Mouse (Mus musculus) embryonic facial prominence, embryonic 11.5 days (tissue): Measurements from ENCODE around the gene Iqcg. TPM values are rescaled to one million over a fixed set of nuclear protein-coding genes. Genes with fewer than 3 reads are reported as not detected.

Source experiments
- ATAC-seq: fragments of 200-750 bp; cut with Nextera tagmentation; replicated peaks from 2 replicates; pipeline ENCODE4 v1.8.0; 2017; ENCODE audit warnings: low read depth; ENCODE audit not compliant: insufficient number of reproducible peaks, low FRiP score, low TSS enrichment
- DNase-seq: peaks from one replicate; pipeline ENCODE4 v3.0.0-alpha.2; 2015; ENCODE audit warnings: low spot score
- H3K27ac ChIP-seq: fragments of 300-500 bp; sonication (generic); replicated peaks from 2 replicates; pipeline ENCODE4 v1.5.1; 2014; ENCODE audit warnings: mild to moderate bottlenecking, low read depth, low read length, control low read depth
- H3K27me3 ChIP-seq: fragments of 300-500 bp; sonication (generic); 2 replicates; pipeline ENCODE4 v1.6.1; 2014; ENCODE audit warnings: mild to moderate bottlenecking, low read length, moderate library complexity, mixed read lengths; ENCODE audit not compliant: control insufficient read depth, insufficient read depth
- H3K36me3 ChIP-seq: fragments of 300-500 bp; sonication (generic); replicated peaks from 2 replicates; pipeline ENCODE4 v1.6.1; 2014; ENCODE audit warnings: low read depth, mild to moderate bottlenecking, low read length, moderate library complexity, mixed read lengths; ENCODE audit not compliant: control insufficient read depth, insufficient read depth
- H3K4me1 ChIP-seq: fragments of 300-500 bp; sonication (generic); 2 replicates; pipeline ENCODE4 v1.6.1; 2014; ENCODE audit warnings: low read length, mixed read lengths; ENCODE audit not compliant: control insufficient read depth, insufficient read depth
- H3K4me2 ChIP-seq: fragments of 300-500 bp; sonication (generic); 2 replicates; pipeline ENCODE4 v1.6.1; 2014; ENCODE audit warnings: low read depth, mild to moderate bottlenecking, control low read depth, low read length, moderate library complexity
- H3K4me3 ChIP-seq: fragments of 300-500 bp; sonication (generic); 2 replicates; pipeline ENCODE4 v1.5.1; 2014; ENCODE audit warnings: low read depth, low read length, control low read depth
- H3K9ac ChIP-seq: fragments of 300-500 bp; sonication (generic); replicated peaks from 2 replicates; pipeline ENCODE4 v1.6.1; 2014; ENCODE audit warnings: mild to moderate bottlenecking, control low read depth, low read length
- H3K9me3 ChIP-seq: fragments of 300-500 bp; sonication (generic); replicated peaks from 2 replicates; pipeline ENCODE4 v1.6.1; 2016; ENCODE audit warnings: mild to moderate bottlenecking, low read length, inconsistent platforms, mixed read lengths; ENCODE audit not compliant: control insufficient read depth
- WGBS: fragments of 180-500 bp; shearing (Covaris S2); extraction: QIAGEN DNeasy Blood & Tissue Kit; methylation state at CpG from one replicate; pipeline ENCODE4 v1.1.7; 2014; 5-methylcytosine and 5-hydroxymethylcytosine counted together
- microRNA counts: library from miRNA; unstranded; fragments of <30 nt; microRNA quantifications from one replicate; lab custom pipeline; 2016
- microRNA-seq: library from miRNA; unstranded; fragments of <30 nt; microRNA quantifications from one replicate; pipeline ENCODE4, GENCODE M21; 2016; ENCODE audit warnings: borderline number of aligned reads
- polyA plus RNA-seq: library from polyadenylated mRNA; unstranded; fragments of >200 nt; fragmentation: Nextera tagmentation; extraction: Ambion mirVana; gene quantifications from 2 replicates; pipeline ENCODE4 v1.2.1, GENCODE M21; 2014

Gene Iqcg
- polyA plus RNA-seq, 1 experiment from 2014 or later = 3.8 TPM

DNA sequence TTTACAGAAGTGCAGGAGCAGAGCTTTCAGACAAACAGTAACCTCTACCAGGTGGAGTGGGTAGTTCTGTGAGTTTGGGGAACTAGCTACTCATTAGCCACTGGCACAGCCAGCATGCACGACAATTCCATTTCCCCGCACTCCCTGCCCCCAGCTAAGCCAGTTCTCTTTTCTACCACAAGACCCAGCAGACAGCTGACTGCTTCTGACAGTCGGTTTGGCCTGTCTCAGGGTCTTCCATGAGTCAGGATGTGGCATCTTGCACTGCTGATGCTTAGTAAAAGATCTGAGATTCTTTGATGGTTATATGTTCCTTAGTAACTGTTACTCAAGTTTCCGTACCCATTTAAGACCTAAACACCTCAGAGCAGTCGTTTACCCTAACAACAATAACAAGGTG is 83.5 kb downstream of the Iqcg start:
- H3K4me2 ChIP-seq = no peak overlapping the region
- ATAC-seq (no peak), DNase-seq (no peak)
- no peak overlapping the region for H3K27ac ChIP-seq
- H3K9ac ChIP-seq = no peak overlapping the region
- no peaks in the 10 kb centered on the region for H3K4me1 ChIP-seq
- no peak overlapping the region for H3K4me3 ChIP-seq
- H3K36me3 ChIP-seq = no peaks in the 10 kb centered on the region
- no peaks in the 10 kb centered on the region for H3K27me3 ChIP-seq
- no peaks in the 10 kb centered on the region for H3K9me3 ChIP-seq
- 82% methylated on average over 5 of the region's 5 CpGs for WGBS

MicroRNAs encoded within 50 kb of the gene (microRNA counts, 519-probe panel; counts per million panel counts)
- not detected for microRNA mmu-miR-1947 (lab: Ali Mortazavi, UCI)

Small RNAs within 50 kb of the gene (microRNA-seq; reads per million reads assigned to microRNA genes)
- gene Gm22231 (not detected), gene Mir1947 (8.0 reads per million, percentile 9 among the genes with 10 or more reads in this experiment)

Other genes starting within 250 kb of the Iqcg start
- gene Smbd1, start 245.7 kb downstream of the Iqcg start, polyA plus RNA-seq = not detected in 2 replicates
- 147 and 156 TPM in 2 replicates for gene Fyttd1, start 178.7 kb downstream of the Iqcg start, polyA plus RNA-seq
- gene Rubcn, start 178.5 kb downstream of the Iqcg start, polyA plus RNA-seq = 10.5 and 12.7 TPM in 2 replicates
- 31.7 and 32.2 TPM in 2 replicates for gene Lrch3, start 142.1 kb downstream of the Iqcg start, polyA plus RNA-seq
- 929 and 931 TPM in 2 replicates for gene Rpl35a, start 235 bp upstream of the Iqcg start, polyA plus RNA-seq
- gene Lmln, start 6.3 kb upstream of the Iqcg start, polyA plus RNA-seq = 1.2 and 2.3 TPM in 2 replicates
- 22.6 and 23.8 TPM in 2 replicates for gene Osbpl11, start 128.9 kb upstream of the Iqcg start, polyA plus RNA-seq
- gene Snx4, start 195.2 kb upstream of the Iqcg start, polyA plus RNA-seq = 86.5 and 88.7 TPM in 2 replicates